Comparison of ENCODE assay signal across 1 mouse cellular context in the genomic region with DNA sequence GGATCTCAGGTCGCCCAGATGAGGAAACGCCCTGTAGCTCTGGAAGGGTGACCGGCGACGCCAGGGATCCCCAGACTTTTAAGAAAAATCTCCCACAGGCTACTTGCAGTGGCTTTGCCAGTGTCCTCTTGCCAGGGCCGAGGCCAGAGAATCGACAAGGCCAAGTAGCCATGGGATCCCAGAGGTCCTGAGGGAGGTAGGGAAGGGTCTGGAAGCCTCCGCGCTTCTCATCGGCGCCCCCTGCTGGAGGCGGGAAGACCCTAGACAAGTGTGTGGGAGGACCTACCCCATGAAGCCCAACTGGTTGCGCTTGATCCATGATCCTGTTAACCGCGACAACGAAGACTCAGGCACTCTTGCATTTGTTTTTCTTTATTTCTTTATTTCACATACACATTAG.
TF ChIP-seq lines count a peak whose summit lies in the region.

No protein-coding gene starts in this region.

TF ChIP-seq in MEL, 35 proteins besides CTCF, POLR2A, EP300 and RAD21:
- peak; percentile 18; the same call in 1 of the 2 replicates for TF ChIP-seq MAZ (IDR thresholded peaks at IDR 0.05; ENCODE audit: low read depth, low read length)
- TF ChIP-seq NRF1 (IDR thresholded peaks at IDR 0.05; ENCODE audit: insufficient read depth, low read depth, low read length, poor library complexity, severe bottlenecking): no peak
- TF ChIP-seq UBTF (IDR thresholded peaks at IDR 0.05; ENCODE audit: borderline replicate concordance, insufficient read depth, low read depth, low read length): 0 out of 2 replicates have a peak, but pooled peaks have one; percentile 37
- no peak for TF ChIP-seq MEF2A (IDR thresholded peaks at IDR 0.05; ENCODE audit: extremely low read depth, insufficient replicate concordance, low read depth, low read length, poor library complexity, severe bottlenecking)
- peak; percentile 34; the same call in 1 of the 2 replicates for TF ChIP-seq SIN3A (IDR thresholded peaks at IDR 0.05; ENCODE audit: low read length)
- peak; percentile 46; the same call in 1 of the 2 replicates for TF ChIP-seq SMC3 (IDR thresholded peaks at IDR 0.05; ENCODE audit: low read depth, low read length)
- TF ChIP-seq ZMIZ1 (IDR thresholded peaks at IDR 0.05; ENCODE audit: low read depth, low read length): no peak
- no peak for TF ChIP-seq POLR2AphosphoS2 (IDR thresholded peaks at IDR 0.05; ENCODE audit: low read length)
